Comparison of ENCODE assay signal across 9 mouse cellular contexts in genomic region chr12:25467789-25468188, GRCm38 (mm10).
A peak's percentile ranks its signal among the peaks of the same experiment; 100 is the strongest.
DNase-seq lines count a peak whose midpoint lies in the region; ATAC-seq lines count a peak whose summit lies in the region.
"Had no signal": no experiment of that assay in that cellular context is flagged by ENCODE, and none has a peak within 500 bp of the region (broad histone marks: within the 10 kb centered on the region; RNA-seq: fewer than 3 reads in every experiment).

No protein-coding gene starts in this region.

- DNase-seq in layer of hippocampus, adult 18-20 months (ENCODE audit: low spot score in 2 of 2) = peak; percentile 14 to 22
- DNase-seq in layer of hippocampus, adult 9-10 months (ENCODE audit: low spot score) = no peak
- DNase-seq in left cerebral cortex, adult 9 months (ENCODE audit: low spot score in 2 of 2) = peak; percentile 27 to 61
- peak; percentile 46 to 82 for DNase-seq in spleen, postnatal 10 days (ENCODE audit: low spot score in 2 of 2)
- DNase-seq in embryonic facial prominence, embryonic 10.5 days (ENCODE audit: low spot score) = no peak
- no peak for DNase-seq in adrenal gland, adult 8-10 months

- WGBS in embryonic facial prominence, embryonic 10.5 days = 76% methylated on average over 12 of the region's 12 CpGs

- peak; percentile 86 for ATAC-seq in frontal cortex, adult (ENCODE audit: low TSS enrichment)

- H3K4me1 ChIP-seq in embryonic facial prominence, embryonic 10.5 days = no peaks in the 10 kb centered on the region
- H3K4me1 ChIP-seq: neural tube, embryonic 12.5 days had no signal

- H3K4me3 ChIP-seq in embryonic facial prominence, embryonic 10.5 days = no peak overlapping the region
- H3K4me3 ChIP-seq: erythroblast, embryonic 14.5 days; neural tube, embryonic 12.5 days had no signal

- no peaks in the 10 kb centered on the region for H3K36me3 ChIP-seq in embryonic facial prominence, embryonic 10.5 days (replicated peaks)
- H3K36me3 ChIP-seq: neural tube, embryonic 12.5 days had no signal

- H3K9me3 ChIP-seq in embryonic facial prominence, embryonic 10.5 days = no peaks in the 10 kb centered on the region
- H3K9me3 ChIP-seq: neural tube, embryonic 12.5 days had no signal

- H3K27me3 ChIP-seq in embryonic facial prominence, embryonic 10.5 days (replicated peaks; ENCODE audit: low read depth, poor library complexity, severe bottlenecking) = no peaks in the 10 kb centered on the region
- H3K27me3 ChIP-seq: neural tube, embryonic 12.5 days had no signal

- no peak overlapping the region for H3K27ac ChIP-seq in embryonic facial prominence, embryonic 10.5 days (replicated peaks)
- H3K27ac ChIP-seq: neural tube, embryonic 12.5 days had no signal

Comparison
In these comparisons a context has a peak if more than half of its experiments do, and no peak if none do; other contexts are left out.
1. DNase-seq: peak in layer of hippocampus, adult 18-20 months (2 of 2), left cerebral cortex, adult 9 months (2 of 2) and spleen, postnatal 10 days (2 of 2); none in layer of hippocampus, adult 9-10 months (single experiment), embryonic facial prominence, embryonic 10.5 days (single experiment) and adrenal gland, adult 8-10 months (single experiment).